Mouse (Mus musculus) A20 (cell line): Measurements from ENCODE around the gene Cspg5.

Experiments used
- DNase-seq: peaks from one replicate; pipeline ENCODE4 v3.0.0-alpha.2; 2011; ENCODE audit warnings: low read depth, low spot score

Gene Cspg5

GRCm38 (mm10) chr9:110250776-110251175 is 7.2 kb downstream of the Cspg5 start:
- no peak for DNase-seq

- DNase-seq: no peak
These were observed 11.9 kb downstream of the Cspg5 start for GRCm38 (mm10) chr9:110255407-110256019.

- DNase-seq: no peak
These were observed 15.1 kb downstream of the Cspg5 start for GRCm38 (mm10) chr9:110258646-110259045.

GRCm38 (mm10) chr9:110259118-110259517 is 15.5 kb downstream of the Cspg5 start:
- DNase-seq: no peak

- DNase-seq: no peak
These were observed 19.6 kb downstream of the Cspg5 start for GRCm38 (mm10) chr9:110263181-110263580.

GRCm38 (mm10) chr9:110264991-110265390 is 21.4 kb downstream of the Cspg5 start:
- no peak for DNase-seq

GRCm38 (mm10) chr9:110268416-110268815 is 24.8 kb downstream of the Cspg5 start:
- peak; percentile 87 for DNase-seq

- no peak for DNase-seq
These were observed 28.7 kb downstream of the Cspg5 start for GRCm38 (mm10) chr9:110272330-110272729.

- no peak for DNase-seq
These were observed 29.9 kb downstream of the Cspg5 start for GRCm38 (mm10) chr9:110273507-110273906.

GRCm38 (mm10) chr9:110275882-110276281 is 32.3 kb downstream of the Cspg5 start:
- peak; percentile 39 for DNase-seq

- DNase-seq: no peak
These were observed 33.9 kb downstream of the Cspg5 start for GRCm38 (mm10) chr9:110277431-110277881.

- no peak for DNase-seq
These were observed 40.6 kb downstream of the Cspg5 start for GRCm38 (mm10) chr9:110284075-110284697.

- DNase-seq: no peak
These were observed 43.8 kb downstream of the Cspg5 start for GRCm38 (mm10) chr9:110287321-110287924.

GRCm38 (mm10) chr9:110293254-110293718 is 49.7 kb downstream of the Cspg5 start:
- DNase-seq: no peak

- DNase-seq: no peak
These were observed 50.4 kb downstream of the Cspg5 start for GRCm38 (mm10) chr9:110293873-110294415.

- DNase-seq: peak; percentile 20
These were observed 51.2 kb downstream of the Cspg5 start for GRCm38 (mm10) chr9:110294786-110295185.

GRCm38 (mm10) chr9:110296867-110297627 is 53.5 kb downstream of the Cspg5 start:
- peak; percentile 86 for DNase-seq

- no peak for DNase-seq
These were observed 60.9 kb downstream of the Cspg5 start for GRCm38 (mm10) chr9:110304516-110304915.

- peak; percentile 98 for DNase-seq
These were observed 61.5 kb downstream of the Cspg5 start, which contains the start of gene Elp6 for GRCm38 (mm10) chr9:110304969-110305651. Gene Elp6 (plus strand): TSS chr9:110305173.

- DNase-seq: no peak
These were observed 62.8 kb downstream of the Cspg5 start for GRCm38 (mm10) chr9:110306371-110306770.
